Comparison of ENCODE assay signal across 8 mouse cellular contexts in the genomic region with DNA sequence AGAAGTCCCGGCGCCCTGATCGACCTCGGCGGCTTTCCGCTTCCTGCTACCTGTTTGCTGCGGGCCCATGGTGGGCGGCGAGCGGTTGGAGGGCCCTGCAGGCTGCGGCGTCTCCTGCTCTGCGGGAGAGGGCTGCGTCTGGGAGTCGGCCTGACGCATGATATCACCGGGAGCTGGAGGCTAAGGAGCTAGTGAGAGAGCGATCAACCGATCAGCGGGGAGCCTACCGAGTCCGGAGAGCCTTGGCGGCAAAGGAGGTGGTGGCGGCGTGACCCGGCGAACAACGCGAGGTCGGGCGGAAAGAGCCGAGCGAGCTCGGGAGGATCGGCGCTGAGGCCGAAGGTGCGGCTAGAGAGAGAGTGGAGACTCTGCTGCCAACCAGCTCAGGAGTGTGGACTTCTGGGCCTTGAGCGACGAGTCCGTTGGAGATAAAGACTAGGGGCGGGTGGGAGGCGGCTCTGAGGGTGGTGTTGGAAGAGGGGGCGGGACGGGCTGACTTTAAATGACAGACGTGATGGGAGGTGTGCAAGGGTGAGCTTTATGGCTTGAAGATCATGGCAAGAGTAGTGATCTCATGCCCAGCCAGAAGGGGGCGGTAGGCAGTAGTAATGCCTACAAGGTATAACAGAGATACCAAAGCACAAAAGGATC. TPM values are rescaled to one million over a fixed set of nuclear protein-coding genes. Genes with fewer than 3 reads are reported as not detected.
DNase-seq lines count a peak whose midpoint lies in the region; ATAC-seq lines count a peak whose summit lies in the region.

A gene (minus strand): TSS at position 437 of the 651 bp plus-strand sequence.

- peak within 1 kb of the TSS; percentile 54 for H3K4me3 ChIP-seq in hindbrain, embryonic 15.5 days

- no peaks in the 10 kb centered on the region for H3K36me3 ChIP-seq in hindbrain, embryonic 15.5 days

- H3K9ac ChIP-seq in hindbrain, embryonic 15.5 days: peak within 1 kb of the TSS; percentile 63

- no peaks in the 10 kb centered on the region for H3K4me1 ChIP-seq in hindbrain, embryonic 15.5 days (replicated peaks)

- peak; percentile 20 for DNase-seq in WW6 (ENCODE audit: low read depth, low spot score)
- DNase-seq in cerebellum, postnatal 10 days: peak; percentile 85 to 88
- peak; percentile 33 to 34 for DNase-seq in frontal cortex, postnatal 14 days (ENCODE audit: low spot score in 2 of 2)
- peak; percentile 58 for DNase-seq in left cerebral cortex, adult 11 months (ENCODE audit: low spot score)
- DNase-seq in lung, postnatal 10 days: peak; percentile 24
- peak; percentile 57 for DNase-seq in right cerebral cortex, adult 18-20 months
- DNase-seq in spleen, postnatal 36 days (ENCODE audit: low spot score in 2 of 2): no peak

- H3K27me3 ChIP-seq in hindbrain, embryonic 15.5 days: no peaks in the 10 kb centered on the region

- 29% methylated on average over 47 of the region's 47 CpGs for WGBS in hindbrain, embryonic 15.5 days

- peak within 1 kb of the TSS; percentile 69 for H3K4me2 ChIP-seq in hindbrain, embryonic 15.5 days

- H3K9me3 ChIP-seq in hindbrain, embryonic 15.5 days: no peaks in the 10 kb centered on the region

- peak; percentile 94 for ATAC-seq in hindbrain, embryonic 15.5 days (ENCODE audit: low FRiP score, low read depth)

- H3K27ac ChIP-seq in hindbrain, embryonic 15.5 days (replicated peaks): peak within 1 kb of the TSS; percentile 69

RNA-seq across cellular contexts. Expression of the gene that starts here (rescaled TPM):
- polyA plus RNA-seq in hindbrain, embryonic 15.5 days (2015; fragmentation: Nextera tagmentation; extraction: Ambion mirVana): 12.6 and 13.2 TPM in 2 replicates

Comparison
In these comparisons a context has a peak if more than half of its experiments do, and no peak if none do; other contexts are left out.
1. DNase-seq: peak in WW6 (single experiment), cerebellum, postnatal 10 days (2 of 2), frontal cortex, postnatal 14 days (2 of 2), left cerebral cortex, adult 11 months (single experiment), lung, postnatal 10 days (single experiment) and right cerebral cortex, adult 18-20 months (single experiment); none in spleen, postnatal 36 days (0 of 2).